Mouse (Mus musculus): ENCODE measurements at regions not wholly inside any gene's neighbourhood (a gene's known extent, or its start where the extent isn't known, plus 50 kb on each side); places are given as distances from the start of the nearest gene placed in this dataset.
A peak's percentile ranks its signal among the peaks of the same experiment; 100 is the strongest.

GRCm38 (mm10) chr3:34593279-34593678 lies 56.9 kb upstream of the Sox2 start:
- no peak for DNase-seq (ENCODE audit: low spot score in 2 of 2)

DNA sequence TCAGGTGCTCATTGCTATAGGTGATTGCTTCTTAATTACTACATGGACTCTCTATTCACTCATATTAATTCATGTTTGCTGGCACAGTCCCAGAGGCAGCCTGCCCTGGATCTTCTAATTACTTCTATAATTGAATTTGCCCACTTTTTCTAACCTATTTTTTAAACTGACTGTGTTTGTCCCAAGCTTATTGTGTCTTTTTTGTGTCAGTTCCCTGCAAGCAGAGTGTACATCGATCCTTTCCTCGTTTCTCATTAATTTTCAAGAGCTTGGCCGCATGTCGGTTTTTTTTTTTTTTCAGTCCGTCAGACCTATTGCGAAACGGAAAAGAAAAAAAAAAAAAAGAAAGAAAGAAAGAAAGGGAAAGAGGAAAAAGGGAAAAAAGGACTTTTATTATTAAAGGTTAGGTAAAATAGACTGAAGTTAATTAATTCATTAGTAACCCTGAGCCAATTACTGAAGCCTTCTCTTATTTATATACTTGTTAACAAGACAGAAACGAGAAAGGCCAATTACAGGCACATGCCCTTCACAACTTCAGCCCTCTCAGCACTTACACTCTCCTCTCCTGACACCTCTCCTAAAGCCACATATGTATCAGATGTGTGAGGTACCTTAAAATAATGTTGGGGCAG lies 72.2 kb upstream of the Sox2 start:
- DNase-seq (ENCODE audit: low spot score in 2 of 2): no peak

DNA sequence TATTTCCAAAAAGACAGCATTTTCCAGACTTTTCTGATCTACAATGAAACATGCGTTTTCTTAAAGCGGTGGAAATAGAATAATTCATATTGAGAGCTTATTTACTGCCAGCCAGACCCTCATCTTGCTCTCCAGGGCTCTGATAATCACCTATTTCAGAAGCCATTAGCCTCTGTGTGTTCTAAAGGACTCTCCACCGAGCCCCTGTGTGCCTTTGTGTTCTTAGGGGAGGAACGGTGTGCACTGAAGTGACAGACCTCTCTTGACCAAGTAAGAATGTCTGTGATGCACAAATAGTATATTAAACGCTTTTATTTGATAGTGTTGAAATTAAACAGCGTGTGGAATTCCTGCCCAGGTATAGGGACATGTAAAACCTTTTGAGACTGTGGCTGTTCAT lies 73.1 kb upstream of the Sox2 start:
- DNase-seq (ENCODE audit: low spot score in 2 of 2): no peak

DNA sequence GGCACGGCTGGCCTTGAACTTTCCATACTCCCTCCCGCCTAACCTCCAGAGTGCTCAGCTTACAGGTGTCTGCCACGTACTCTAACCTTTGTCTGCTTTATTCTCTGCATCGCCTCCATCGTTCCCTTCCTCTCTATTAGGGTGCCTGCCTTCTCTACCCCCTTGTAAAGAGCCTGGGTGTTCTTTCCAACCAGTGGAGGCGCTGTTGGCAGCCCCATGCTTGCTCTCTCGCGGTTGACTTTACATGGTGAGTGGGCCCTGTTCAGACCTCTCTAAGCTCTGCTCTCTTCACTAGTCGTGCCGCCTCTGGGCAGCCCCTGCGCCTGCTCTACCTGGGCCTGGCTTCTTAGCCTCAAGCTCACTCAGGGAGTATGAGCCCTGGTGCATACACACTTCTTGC lies 74.0 kb upstream of the Sox2 start:
- no peak for DNase-seq (ENCODE audit: low spot score in 2 of 2)

DNA sequence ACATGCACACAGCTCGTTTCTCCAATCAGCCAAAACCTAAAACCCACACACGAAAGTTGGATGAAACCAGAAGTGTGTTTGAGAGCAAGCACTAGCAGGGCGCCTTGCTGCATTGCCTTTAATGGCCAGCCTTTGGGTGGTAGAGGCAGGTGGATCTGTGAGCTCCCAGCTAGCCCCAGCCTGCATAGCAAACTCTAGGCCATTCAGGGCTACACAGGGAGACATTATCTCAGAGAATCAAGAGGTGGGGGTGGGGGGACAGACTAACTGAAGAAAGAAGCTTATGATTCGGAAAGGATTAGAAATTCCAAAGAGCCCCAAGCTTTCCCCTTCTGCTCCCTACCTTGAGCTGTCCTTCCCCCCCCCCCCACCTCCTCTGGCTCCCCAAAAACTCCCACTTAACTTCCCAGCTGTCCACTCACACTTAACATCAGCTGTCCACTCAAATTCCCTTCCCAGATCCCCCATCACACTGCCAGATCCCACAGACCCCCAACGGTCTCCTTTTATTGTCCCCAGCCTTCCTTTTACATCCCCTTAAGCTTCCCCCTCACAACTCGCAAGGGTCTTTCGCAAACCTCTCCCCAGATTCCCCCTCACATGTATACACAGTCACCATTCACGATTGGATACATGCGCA lies 75.4 kb upstream of the Sox2 start:
- no peak for DNase-seq (ENCODE audit: low spot score in 2 of 2)

DNA sequence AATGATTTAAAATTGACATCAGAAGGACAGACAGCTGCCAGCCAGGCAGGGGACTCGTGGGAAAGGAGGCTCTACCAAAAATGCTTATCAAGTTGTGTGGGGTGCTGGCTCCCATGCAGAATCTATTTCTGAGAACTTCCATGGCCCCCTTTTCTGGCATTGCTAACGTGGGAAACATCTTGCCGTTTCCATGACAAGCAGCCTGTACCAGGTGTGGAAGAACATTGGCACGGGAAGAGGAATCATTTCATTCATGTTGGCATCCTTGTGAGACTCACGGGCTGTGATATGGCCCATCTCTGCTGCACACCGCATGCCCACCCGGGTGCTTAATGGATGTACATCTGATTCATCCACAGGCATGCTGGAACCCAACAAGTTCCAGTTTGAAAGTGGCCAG lies 76.9 kb upstream of the Sox2 start:
- no peak for DNase-seq (ENCODE audit: low spot score in 2 of 2)

GRCm38 (mm10) chr3:34572081-34572480 lies 78.1 kb upstream of the Sox2 start:
- DNase-seq (ENCODE audit: low spot score in 2 of 2): peak in 1 of 2 experiments; percentile 31

GRCm38 (mm10) chr3:34571630-34572029 lies 78.6 kb upstream of the Sox2 start:
- no peak for DNase-seq (ENCODE audit: low spot score in 2 of 2)

- no peak for DNase-seq (ENCODE audit: low spot score in 2 of 2)
Measured at GRCm38 (mm10) chr3:34569998-34570397, 80.2 kb upstream of the Sox2 start.

DNA sequence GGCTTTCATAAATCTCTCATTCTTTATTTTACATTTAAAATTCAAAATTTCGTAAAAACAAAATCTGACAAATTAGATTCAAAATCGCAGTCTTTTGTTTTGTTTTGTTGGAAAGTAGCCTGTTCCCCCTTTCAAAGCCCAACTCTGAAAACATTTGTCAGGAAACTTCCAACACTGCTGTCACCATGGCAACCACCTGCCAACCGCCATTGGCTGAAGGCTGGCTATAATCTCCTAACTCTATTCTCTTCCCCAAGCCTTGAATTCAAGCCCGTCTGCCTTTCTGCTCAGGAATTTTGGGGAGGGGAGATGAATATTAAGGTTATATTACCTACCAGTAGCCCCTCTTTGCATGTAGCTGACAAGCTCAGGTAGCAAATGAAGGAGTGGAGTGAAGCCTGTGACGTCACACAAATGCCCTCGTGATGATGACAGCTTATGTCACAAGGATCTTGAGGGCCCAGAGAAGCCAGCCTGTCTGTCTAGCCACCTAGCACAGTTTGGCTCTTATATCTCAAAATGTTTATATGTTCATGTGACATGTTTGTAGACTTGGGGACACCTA lies 82.0 kb upstream of the Sox2 start:
- peak in 1 of 2 experiments; percentile 45 for DNase-seq (ENCODE audit: low spot score in 2 of 2)

DNA sequence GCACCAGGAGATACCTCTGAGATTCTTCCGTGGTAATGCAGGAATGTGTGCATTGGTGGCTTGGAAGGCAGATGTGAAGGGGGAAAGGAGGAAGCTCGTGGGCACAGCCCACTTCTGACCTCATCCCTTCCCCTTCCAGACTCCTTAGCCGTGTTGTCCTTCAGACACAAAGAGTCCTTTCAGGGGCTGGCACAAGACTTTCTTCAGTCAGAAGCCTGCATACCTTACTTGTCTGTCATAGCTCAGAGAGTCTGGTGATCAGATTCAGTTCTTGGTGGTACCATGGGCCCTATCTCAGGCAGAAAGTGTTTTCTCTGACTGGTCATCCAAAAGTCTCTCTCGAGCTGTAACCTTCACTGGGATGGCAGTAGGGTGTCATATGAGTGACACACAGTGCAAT lies 84.8 kb upstream of the Sox2 start:
- no peak for DNase-seq (ENCODE audit: low spot score in 2 of 2)

- no peak for DNase-seq (ENCODE audit: low spot score in 2 of 2)
Measured at GRCm38 (mm10) chr3:34562893-34563292, 87.3 kb upstream of the Sox2 start.

GRCm38 (mm10) chr3:34561709-34562108 lies 88.5 kb upstream of the Sox2 start:
- no peak for DNase-seq (ENCODE audit: low spot score in 2 of 2)

DNA sequence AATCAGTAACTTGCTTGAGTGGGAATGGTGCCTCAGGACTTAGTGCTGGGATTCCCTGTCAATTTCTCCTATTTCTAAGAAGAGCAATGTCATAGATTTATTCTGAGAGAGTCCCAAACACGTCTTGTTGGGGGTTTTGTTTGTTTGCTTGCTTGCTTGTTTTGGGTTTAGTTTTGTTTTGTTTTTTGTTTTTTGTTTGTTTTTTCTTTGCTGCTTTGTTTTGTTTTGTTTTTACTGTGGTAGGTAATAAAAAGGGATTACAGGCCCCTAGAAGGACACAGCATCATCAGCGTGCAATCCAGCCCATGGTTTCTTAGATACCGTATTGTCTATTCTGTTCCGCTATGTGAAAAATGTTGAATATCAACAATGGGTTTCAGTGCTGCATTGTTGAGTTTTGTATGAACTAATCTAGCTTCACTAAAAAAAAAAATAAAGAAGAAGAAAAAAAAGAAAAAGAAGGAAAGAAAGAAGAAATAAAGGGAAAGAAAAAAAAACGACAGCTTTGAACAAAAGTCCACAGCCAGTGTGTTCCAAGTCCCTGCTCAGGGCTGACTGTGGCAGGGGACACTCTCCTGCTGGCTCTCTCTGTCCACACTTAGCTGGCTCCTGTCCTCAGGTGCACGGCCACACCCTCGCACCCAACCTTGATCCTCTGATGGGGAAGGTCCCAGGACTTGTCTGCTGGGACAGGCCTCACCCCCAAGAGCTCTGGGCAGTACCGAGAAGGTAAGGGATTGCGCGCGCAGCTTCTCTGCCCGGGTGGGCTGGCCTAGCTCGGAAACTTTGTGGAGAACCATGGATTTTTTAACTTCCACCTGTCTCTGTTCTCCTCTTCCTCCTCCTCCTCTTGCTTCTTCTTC lies 90.1 kb upstream of the Sox2 start:
- DNase-seq (ENCODE audit: low spot score in 2 of 2): no peak

GRCm38 (mm10) chr3:34558821-34559520 lies 91.2 kb upstream of the Sox2 start:
- DNase-seq (ENCODE audit: low spot score in 2 of 2): no peak

- DNase-seq (ENCODE audit: low spot score in 2 of 2): no peak
Measured at GRCm38 (mm10) chr3:34552542-34553208, 97.5 kb upstream of the Sox2 start.

- no peak for DNase-seq (ENCODE audit: low spot score in 2 of 2)
Measured at GRCm38 (mm10) chr3:34551069-34551468, 99.1 kb upstream of the Sox2 start.

- no peak for DNase-seq (ENCODE audit: low spot score in 2 of 2)
Measured at GRCm38 (mm10) chr3:34550189-34550588, 100.0 kb upstream of the Sox2 start.

- no peak for DNase-seq (ENCODE audit: low spot score in 2 of 2)
Measured at GRCm38 (mm10) chr3:34532451-34532850, 117.8 kb upstream of the Sox2 start.

GRCm38 (mm10) chr3:34531836-34532235 lies 118.4 kb upstream of the Sox2 start:
- no peak for DNase-seq (ENCODE audit: low spot score in 2 of 2)

DNA sequence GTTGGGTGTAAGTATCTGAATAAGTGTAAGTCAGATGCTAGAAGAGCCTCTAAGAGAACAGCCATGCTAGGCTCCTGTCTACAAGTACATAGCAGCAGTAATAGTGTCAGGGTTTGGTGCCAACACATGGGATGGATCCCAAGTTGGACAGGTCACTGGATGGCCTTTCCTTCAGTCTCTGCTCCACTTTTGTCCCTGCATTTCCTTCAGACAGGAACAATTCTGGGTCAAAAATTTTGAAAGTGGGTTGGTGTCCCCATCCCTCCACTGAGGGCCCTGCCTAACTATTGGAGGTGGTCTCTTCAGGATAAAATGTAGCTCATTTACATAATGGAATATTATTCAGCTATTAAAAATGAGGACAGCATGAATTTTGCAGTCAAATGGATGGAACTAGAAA lies 122.7 kb upstream of the Sox2 start:
- DNase-seq (ENCODE audit: low spot score in 2 of 2): no peak

All from layer of hippocampus, postnatal 14 days (tissue).